Mouse (Mus musculus): ENCODE measurements around the gene Nkd2. TPM values are rescaled to one million over a fixed set of nuclear protein-coding genes. Genes with fewer than 3 reads are reported as not detected.

Gene Nkd2
- polyA plus RNA-seq, 1 experiment from 2014 or later, result 5.5 TPM

DNA sequence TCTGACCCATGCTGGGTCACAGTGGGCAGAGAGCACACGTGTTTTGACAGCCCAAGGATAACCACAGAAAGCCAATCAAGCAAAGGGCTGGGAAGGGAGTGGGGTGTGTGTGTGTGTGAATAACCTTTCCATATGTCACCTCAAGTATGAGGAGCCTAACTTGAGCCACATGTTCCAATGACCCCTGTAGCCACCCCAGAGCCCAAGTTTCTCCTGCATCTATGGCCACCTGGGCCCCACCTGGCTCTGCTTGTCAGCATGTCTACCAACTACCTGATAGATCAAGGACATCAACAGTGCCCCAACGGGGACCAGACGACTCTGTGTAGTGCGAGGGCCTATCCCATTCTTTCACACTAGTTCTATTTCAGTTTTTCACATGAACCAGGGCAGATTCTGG is 7.7 kb downstream of the Nkd2 start:
- ATAC-seq (ENCODE audit: insufficient number of reproducible peaks, low FRiP score), result no peak
- no peak overlapping the region for H3K27ac ChIP-seq (ENCODE audit: poor library complexity, severe bottlenecking)
- peaks cover 3% of the 10 kb centered on the region; the same call in 1 of the 2 replicates for H3K27me3 ChIP-seq (replicated peaks)
- H3K9ac ChIP-seq, result no peak overlapping the region
- no peak overlapping the region for H3K4me3 ChIP-seq
- peaks cover 41% of the 10 kb centered on the region for H3K4me1 ChIP-seq (replicated peaks)
- H3K9me3 ChIP-seq (replicated peaks), result no peaks in the 10 kb centered on the region
- no peaks in the 10 kb centered on the region for H3K36me3 ChIP-seq
- H3K4me2 ChIP-seq, result no peak overlapping the region
- 71% methylated on average over 4 of the region's 4 CpGs for WGBS

DNA sequence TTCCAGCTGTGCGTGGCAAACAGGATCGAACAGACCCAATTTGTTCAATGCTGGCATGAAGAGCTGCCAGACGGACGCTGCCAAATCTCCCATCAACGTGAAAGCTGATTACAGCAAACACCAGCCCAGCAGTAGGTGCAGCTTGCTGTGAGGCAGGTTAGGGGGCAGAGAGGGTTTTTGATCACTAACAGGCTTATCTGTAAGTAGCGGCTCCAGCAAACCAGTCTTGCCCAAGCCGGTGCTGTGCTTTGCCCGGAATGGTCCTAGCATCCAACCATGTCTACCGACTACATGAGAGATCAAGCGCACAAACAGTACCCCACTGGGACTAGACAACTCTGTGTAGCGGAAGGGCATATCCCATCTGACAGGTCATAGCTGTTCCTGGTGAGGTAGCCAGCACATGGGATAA is 8.3 kb downstream of the Nkd2 start:
- H3K27ac ChIP-seq (ENCODE audit: poor library complexity, severe bottlenecking), result no peak overlapping the region
- no peaks in the 10 kb centered on the region for H3K9me3 ChIP-seq (replicated peaks)
- H3K4me3 ChIP-seq, result no peak overlapping the region
- WGBS, result 70% methylated on average over 11 of the region's 11 CpGs
- peaks cover 41% of the 10 kb centered on the region for H3K4me1 ChIP-seq (replicated peaks)
- no peaks in the 10 kb centered on the region for H3K36me3 ChIP-seq
- ATAC-seq (ENCODE audit: insufficient number of reproducible peaks, low FRiP score), result no peak
- no peak overlapping the region for H3K4me2 ChIP-seq
- H3K27me3 ChIP-seq (replicated peaks), result no peaks in the 10 kb centered on the region
- no peak overlapping the region for H3K9ac ChIP-seq

DNA sequence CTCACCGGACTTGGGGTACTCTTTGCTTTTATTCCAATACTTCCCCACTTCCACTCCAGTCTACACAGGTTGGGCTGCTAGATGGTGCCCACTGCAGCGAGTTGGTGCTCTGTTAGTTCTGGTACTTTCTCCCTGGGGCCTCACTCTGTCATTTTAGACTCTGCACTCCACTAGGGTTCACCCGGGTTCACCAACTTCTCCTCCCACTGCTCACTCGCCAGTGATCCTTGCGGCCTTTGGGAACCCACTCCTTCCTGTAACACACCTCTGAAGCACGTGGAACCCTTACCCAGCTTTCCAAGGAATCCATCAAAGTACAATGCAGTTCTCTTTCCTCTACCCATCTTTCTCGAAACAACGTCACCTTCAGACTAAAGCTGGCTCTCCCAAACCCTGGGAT is 9.7 kb downstream of the Nkd2 start:
- WGBS, result 74% methylated on average over 8 of the region's 8 CpGs
- Histone ChIP-seq H3K9me3 (replicated peaks) (no peaks in the 10 kb centered on the region), H3K27ac (ENCODE audit: poor library complexity, severe bottlenecking) (no peak overlapping the region), H3K36me3 (no peaks in the 10 kb centered on the region), H3K4me3 (no peak overlapping the region), H3K9ac (no peak overlapping the region), H3K4me2 (no peak overlapping the region), H3K4me1 (replicated peaks) (peaks cover 42% of the 10 kb centered on the region), H3K27me3 (replicated peaks) (no peaks in the 10 kb centered on the region)
- no peak for ATAC-seq (ENCODE audit: insufficient number of reproducible peaks, low FRiP score)

DNA sequence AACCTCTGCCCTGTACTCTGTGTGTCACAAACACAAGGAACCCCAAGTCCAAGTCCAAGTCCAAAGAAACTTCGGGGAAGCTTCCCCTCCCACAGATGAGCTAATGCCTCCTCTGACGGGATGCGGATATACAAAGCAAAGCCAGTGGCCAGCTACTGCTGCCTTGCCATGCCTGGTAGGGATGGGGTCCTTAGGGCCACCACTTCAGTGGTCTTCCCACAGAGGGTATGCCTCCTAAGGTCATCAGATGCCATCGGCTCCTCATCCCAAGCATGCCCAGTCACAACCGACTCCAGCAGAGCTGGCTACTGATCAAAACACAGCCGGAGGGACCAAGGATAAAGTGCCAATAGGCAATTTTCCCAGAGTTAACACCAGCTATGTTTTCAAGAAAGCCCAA is 10.9 kb downstream of the Nkd2 start:
- no peak for ATAC-seq (ENCODE audit: insufficient number of reproducible peaks, low FRiP score)
- H3K4me2 ChIP-seq, result no peak overlapping the region
- no peak overlapping the region; the same call in 1 of the 2 replicates for H3K27ac ChIP-seq (ENCODE audit: poor library complexity, severe bottlenecking)

DNA sequence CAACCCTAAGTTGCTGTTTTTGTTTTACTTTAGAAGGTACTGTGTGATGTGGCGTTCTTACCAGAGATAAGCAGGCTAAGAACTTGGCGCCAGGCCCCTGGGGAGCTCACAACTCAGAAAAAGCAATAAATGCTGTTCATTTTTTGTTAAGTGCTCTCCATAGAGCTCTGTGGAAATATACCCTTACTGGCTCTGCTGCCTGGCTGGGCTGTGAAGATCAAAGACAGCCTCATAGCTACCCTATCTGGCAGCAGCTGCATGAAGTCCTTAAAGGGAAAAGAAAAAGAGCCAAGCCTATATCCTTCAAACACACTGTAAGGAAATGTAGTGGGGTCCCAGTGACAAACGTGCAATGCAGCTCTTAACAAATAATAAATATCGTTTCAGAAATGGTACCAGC is 11.6 kb downstream of the Nkd2 start:
- Histone ChIP-seq H3K27ac (ENCODE audit: poor library complexity, severe bottlenecking) (peak overlapping the region; percentile 50), H3K9ac (no peak overlapping the region), H3K4me1 (replicated peaks) (peaks cover 34% of the 10 kb centered on the region), H3K36me3 (no peaks in the 10 kb centered on the region), H3K4me3 (no peak overlapping the region), H3K4me2 (no peak overlapping the region), H3K27me3 (replicated peaks) (no peaks in the 10 kb centered on the region), H3K9me3 (replicated peaks) (no peaks in the 10 kb centered on the region)
- ATAC-seq (ENCODE audit: insufficient number of reproducible peaks, low FRiP score), result no peak
- WGBS, result 31% methylated on average over 4 of the region's 4 CpGs

More for the DNA sequence above, 10.9 kb downstream of the Nkd2 start:
- Histone ChIP-seq H3K4me3 (no peak overlapping the region), H3K27me3 (replicated peaks) (no peaks in the 10 kb centered on the region), H3K4me1 (replicated peaks) (peaks cover 34% of the 10 kb centered on the region), H3K9me3 (replicated peaks) (no peaks in the 10 kb centered on the region), H3K36me3 (no peaks in the 10 kb centered on the region), H3K9ac (no peak overlapping the region)
- 71% methylated on average over 6 of the region's 6 CpGs for WGBS

DNA sequence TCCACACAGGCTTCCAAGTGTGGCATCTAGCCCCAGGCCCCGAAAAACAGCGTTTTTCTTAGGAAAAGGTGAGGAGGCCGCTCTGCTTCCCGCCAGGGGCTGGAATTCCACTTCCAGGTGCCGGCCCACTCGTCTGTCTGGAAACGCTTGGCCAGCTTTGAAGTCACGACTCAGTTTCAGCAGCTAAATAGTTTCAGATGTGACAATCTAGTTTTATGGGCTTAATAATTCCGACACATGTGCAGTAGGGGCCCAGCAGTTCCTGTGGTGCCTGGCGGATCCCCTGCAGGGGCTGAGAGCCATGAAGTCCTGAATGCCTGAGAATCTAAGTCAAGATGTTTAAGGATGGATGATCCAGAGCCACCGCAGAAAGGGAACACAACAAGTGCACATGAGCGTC is 13.6 kb downstream of the Nkd2 start:
- ATAC-seq (ENCODE audit: insufficient number of reproducible peaks, low FRiP score), result no peak
- WGBS, result 62% methylated on average over 12 of the region's 12 CpGs
- Histone ChIP-seq H3K9me3 (replicated peaks) (no peaks in the 10 kb centered on the region), H3K4me2 (no peak overlapping the region), H3K9ac (no peak overlapping the region), H3K36me3 (no peaks in the 10 kb centered on the region), H3K27me3 (replicated peaks) (no peaks in the 10 kb centered on the region), H3K27ac (ENCODE audit: poor library complexity, severe bottlenecking) (no peak overlapping the region), H3K4me1 (replicated peaks) (peaks cover 34% of the 10 kb centered on the region), H3K4me3 (no peak overlapping the region)

DNA sequence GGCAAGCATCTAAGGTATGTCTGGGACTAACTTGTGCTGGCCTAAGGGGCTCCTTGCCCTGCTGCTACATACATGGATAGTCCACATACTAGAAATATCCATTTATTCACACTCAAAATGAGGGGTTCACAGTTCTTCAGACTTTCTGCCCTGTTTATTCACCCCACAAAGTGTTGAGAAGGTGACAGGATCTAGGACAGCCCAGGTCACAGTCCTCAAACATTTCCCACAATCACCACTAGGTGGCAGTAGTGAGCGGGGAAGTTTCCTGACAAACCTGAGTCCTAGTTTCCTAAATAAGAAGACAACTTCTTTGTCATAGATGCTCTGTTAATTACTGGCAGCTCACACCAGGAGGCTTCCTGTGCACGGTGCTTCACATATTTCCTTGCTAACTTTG is 15.9 kb downstream of the Nkd2 start:
- H3K4me2 ChIP-seq, result no peak overlapping the region
- H3K9ac ChIP-seq, result no peak overlapping the region
- no peak overlapping the region for H3K27ac ChIP-seq (ENCODE audit: poor library complexity, severe bottlenecking)
- H3K27me3 ChIP-seq (replicated peaks), result no peaks in the 10 kb centered on the region
- no peaks in the 10 kb centered on the region for H3K36me3 ChIP-seq
- 2% methylated on average over 2 of the region's 2 CpGs for WGBS
- no peak overlapping the region for H3K4me3 ChIP-seq
- no peaks in the 10 kb centered on the region for H3K9me3 ChIP-seq (replicated peaks)
- peaks cover 22% of the 10 kb centered on the region for H3K4me1 ChIP-seq (replicated peaks)
- ATAC-seq (ENCODE audit: insufficient number of reproducible peaks, low FRiP score), result no peak

DNA sequence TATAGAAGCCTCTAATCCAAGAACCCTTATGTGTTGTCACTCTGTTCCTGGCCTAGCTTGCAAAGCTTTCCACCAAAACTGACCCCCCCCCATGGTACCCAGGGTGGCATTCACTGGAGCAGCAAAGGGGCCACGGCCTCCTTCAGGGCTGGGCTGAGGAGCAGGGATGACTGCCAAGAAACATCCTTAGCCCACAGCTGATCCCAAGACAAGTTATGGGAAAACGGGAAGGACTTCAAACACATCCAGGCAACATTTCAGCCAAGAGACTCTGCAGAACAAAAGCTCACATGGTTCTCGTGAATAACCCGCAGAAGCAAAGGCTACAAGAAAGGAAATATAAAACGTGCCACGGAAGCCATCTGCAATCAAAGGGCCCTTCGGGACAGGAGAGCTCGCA is 20.2 kb downstream of the Nkd2 start:
- no peak overlapping the region for H3K27ac ChIP-seq (ENCODE audit: poor library complexity, severe bottlenecking)
- no peaks in the 10 kb centered on the region for H3K27me3 ChIP-seq (replicated peaks)
- 73% methylated on average over 8 of the region's 8 CpGs for WGBS
- no peak overlapping the region for H3K9ac ChIP-seq
- no peak overlapping the region for H3K4me3 ChIP-seq
- no peaks in the 10 kb centered on the region for H3K9me3 ChIP-seq (replicated peaks)
- H3K4me1 ChIP-seq (replicated peaks), result no peaks in the 10 kb centered on the region
- ATAC-seq (ENCODE audit: insufficient number of reproducible peaks, low FRiP score), result no peak
- H3K36me3 ChIP-seq, result no peaks in the 10 kb centered on the region
- no peak overlapping the region for H3K4me2 ChIP-seq

DNA sequence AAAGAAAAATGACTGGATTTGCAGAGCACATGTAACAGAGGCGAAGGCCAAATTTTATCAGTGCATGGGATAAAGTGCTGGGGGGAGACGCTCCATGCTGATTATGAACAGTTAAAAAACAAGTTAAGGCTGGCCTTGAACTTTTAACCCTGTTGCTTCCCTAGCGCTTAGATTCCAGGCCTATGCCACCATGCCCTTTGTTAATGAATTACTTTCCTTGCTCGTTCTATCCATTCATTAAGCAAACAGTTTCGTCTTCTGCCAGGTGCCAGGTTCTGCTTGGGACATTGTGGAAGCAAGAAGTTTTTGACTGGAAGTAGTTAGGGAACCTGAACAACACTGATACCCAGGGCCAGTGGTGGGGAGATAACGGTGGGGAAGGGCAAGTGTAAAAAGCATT is 23.7 kb downstream of the Nkd2 start:
- H3K36me3 ChIP-seq, result no peaks in the 10 kb centered on the region
- no peak overlapping the region for H3K4me2 ChIP-seq
- H3K4me3 ChIP-seq, result no peak overlapping the region
- 72% methylated on average over 6 of the region's 6 CpGs for WGBS
- H3K4me1 ChIP-seq (replicated peaks), result no peaks in the 10 kb centered on the region
- no peak overlapping the region for H3K9ac ChIP-seq
- no peaks in the 10 kb centered on the region for H3K27me3 ChIP-seq (replicated peaks)
- H3K27ac ChIP-seq (ENCODE audit: poor library complexity, severe bottlenecking), result no peak overlapping the region
- ATAC-seq (ENCODE audit: insufficient number of reproducible peaks, low FRiP score), result no peak
- no peaks in the 10 kb centered on the region for H3K9me3 ChIP-seq (replicated peaks)

DNA sequence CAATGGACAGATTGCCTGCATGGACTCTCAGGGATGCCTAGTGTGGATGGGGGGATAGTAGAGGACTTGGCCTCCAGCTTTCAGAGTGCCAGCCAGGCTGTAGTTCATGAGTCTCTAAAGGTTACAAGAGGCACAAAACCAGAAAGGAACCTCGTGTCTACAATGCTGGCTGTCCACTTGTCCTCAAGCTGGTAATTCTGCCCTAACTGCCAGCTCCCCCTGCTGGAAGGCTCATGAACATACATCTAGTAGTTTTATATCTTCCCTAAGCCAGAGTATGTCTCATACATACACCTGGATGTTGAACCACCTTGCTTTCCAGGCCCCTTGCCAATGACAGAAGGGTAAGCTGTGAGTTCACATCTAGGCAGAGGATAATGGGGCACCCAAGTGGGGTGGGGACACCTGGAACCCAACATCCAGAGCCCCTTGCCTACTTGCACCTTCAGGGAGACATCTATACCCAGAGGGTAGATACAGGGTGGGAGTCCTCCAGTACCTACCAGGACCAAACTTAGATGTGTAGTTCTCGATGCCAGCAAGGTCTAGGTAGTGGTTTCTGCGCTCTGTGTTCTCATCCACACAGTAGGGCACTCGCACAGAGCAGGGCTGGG is 25.1 kb downstream of the Nkd2 start:
- no peak for ATAC-seq (ENCODE audit: insufficient number of reproducible peaks, low FRiP score)
- WGBS, result 58% methylated on average over 4 of the region's 4 CpGs

DNA sequence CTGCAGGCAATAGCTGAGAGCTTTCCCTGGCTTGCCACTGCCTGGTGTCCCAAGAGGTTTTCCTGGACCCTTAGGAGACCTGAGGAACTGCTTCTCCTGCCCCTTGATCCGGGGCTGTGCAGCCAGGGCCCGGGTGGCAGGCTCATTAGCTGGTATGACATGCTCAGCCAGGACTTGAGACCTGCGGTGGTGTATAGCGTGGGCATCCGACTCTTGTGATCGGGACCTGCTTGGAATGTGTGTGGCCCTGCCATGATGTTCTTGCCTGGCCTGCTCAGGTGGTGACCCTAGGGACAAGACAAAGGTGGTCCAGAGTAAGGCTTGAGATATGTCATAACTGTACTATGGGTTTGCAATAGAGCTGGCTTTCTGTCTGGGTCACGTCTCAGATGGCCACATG is 26.2 kb downstream of the Nkd2 start:
- no peak for ATAC-seq (ENCODE audit: insufficient number of reproducible peaks, low FRiP score)
- peaks cover 5% of the 10 kb centered on the region for H3K36me3 ChIP-seq
- 88% methylated on average over 7 of the region's 7 CpGs for WGBS

More for the DNA sequence above, 25.1 kb downstream of the Nkd2 start:
- Histone ChIP-seq H3K36me3 (no peaks in the 10 kb centered on the region), H3K4me1 (replicated peaks) (no peaks in the 10 kb centered on the region), H3K9me3 (replicated peaks) (no peaks in the 10 kb centered on the region), H3K4me2 (no peak overlapping the region), H3K4me3 (no peak overlapping the region), H3K27me3 (replicated peaks) (no peaks in the 10 kb centered on the region), H3K9ac (no peak overlapping the region), H3K27ac (ENCODE audit: poor library complexity, severe bottlenecking) (no peak overlapping the region)

DNA sequence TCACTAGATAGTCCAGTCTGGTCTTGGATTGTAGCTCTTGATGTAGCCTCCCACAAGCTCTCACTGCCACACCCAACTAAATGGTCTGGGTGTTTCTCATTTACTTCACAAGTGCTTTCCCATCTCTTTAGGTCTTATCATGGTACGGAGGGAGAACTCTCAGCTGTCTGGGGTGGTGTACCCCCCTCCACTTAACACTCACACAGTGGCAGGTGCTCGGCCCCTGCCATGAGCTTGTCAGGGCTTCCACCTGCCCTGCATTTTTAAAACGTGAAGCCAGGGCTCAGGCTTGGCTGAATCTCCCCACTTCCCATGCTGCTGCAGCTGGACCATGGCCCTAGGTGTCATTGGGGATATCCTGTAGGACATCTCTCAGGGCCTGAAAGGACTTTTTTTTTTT is 28.5 kb downstream of the Nkd2 start:
- 65% methylated on average over 3 of the region's 3 CpGs for WGBS
- H3K4me3 ChIP-seq, result no peak overlapping the region
- no peak for ATAC-seq (ENCODE audit: insufficient number of reproducible peaks, low FRiP score)
- no peaks in the 10 kb centered on the region for H3K4me1 ChIP-seq (replicated peaks)
- no peak overlapping the region for H3K4me2 ChIP-seq
- no peak overlapping the region for H3K27ac ChIP-seq (ENCODE audit: poor library complexity, severe bottlenecking)
- H3K27me3 ChIP-seq (replicated peaks), result no peaks in the 10 kb centered on the region
- H3K9me3 ChIP-seq (replicated peaks), result no peaks in the 10 kb centered on the region
- H3K9ac ChIP-seq, result no peak overlapping the region
- peaks cover 29% of the 10 kb centered on the region for H3K36me3 ChIP-seq

More for the DNA sequence above, 26.2 kb downstream of the Nkd2 start:
- no peak overlapping the region for H3K9ac ChIP-seq
- no peak overlapping the region for H3K4me3 ChIP-seq
- no peak overlapping the region for H3K4me2 ChIP-seq
- H3K27me3 ChIP-seq (replicated peaks), result no peaks in the 10 kb centered on the region
- no peaks in the 10 kb centered on the region for H3K9me3 ChIP-seq (replicated peaks)
- H3K27ac ChIP-seq (ENCODE audit: poor library complexity, severe bottlenecking), result no peak overlapping the region
- no peaks in the 10 kb centered on the region for H3K4me1 ChIP-seq (replicated peaks)

Measured in heart, embryonic 12.5 days (tissue).